Mouse (Mus musculus) CH12.LX (cell line): ENCODE data around the gene Prr13. TPM values are rescaled to one million over a fixed set of nuclear protein-coding genes. Genes with fewer than 3 reads are reported as not detected.

ENCODE experiments used
- DNase-seq: peaks from one replicate; pipeline ENCODE4 v3.0.0-alpha.2; 2013; ENCODE audit errors: extremely low read depth
- H3K27ac ChIP-seq: 2 replicates; pipeline ENCODE4 v1.5.1; 2012; ENCODE audit warnings: low read depth, mild to moderate bottlenecking, control low read depth, moderate library complexity; ENCODE audit not compliant: insufficient read depth
- H3K27me3 ChIP-seq: replicated peaks from 2 replicates; pipeline ENCODE3; 2012; ENCODE audit warnings: inconsistent platforms
- H3K36me3 ChIP-seq, 2 experiments: replicated peaks in 1 of 2; 2 replicates each; pipeline versions ENCODE3 to v1.6.1; 2012; ENCODE audit warnings: inconsistent platforms in 1 of 2, low read length in 1 of 2, mild to moderate bottlenecking in 1 of 2, mixed read lengths in 1 of 2, moderate library complexity in 1 of 2; ENCODE audit not compliant: control insufficient read depth in 1 of 2, insufficient read depth in 1 of 2
- H3K4me1 ChIP-seq, 2 experiments: 2 replicates each; pipeline ENCODE4 v1.6.1; 2012; ENCODE audit warnings: inconsistent platforms in 1 of 2, moderate library complexity in 1 of 2; ENCODE audit not compliant: insufficient read depth in 2 of 2, control insufficient read depth in 1 of 2
- H3K4me2 ChIP-seq: 2 replicates; pipeline ENCODE4 v1.6.1; 2012; ENCODE audit warnings: low read depth, mild to moderate bottlenecking, control low read depth; ENCODE audit not compliant: poor library complexity, insufficient read depth, severe bottlenecking
- H3K4me3 ChIP-seq, 3 experiments: fragments of 150-350 bp in 1 of 3; sonication (generic) in 1 of 3; replicated peaks in 1 of 3; 2 replicates each; pipeline versions ENCODE3 to v1.5.1; 2011 to 2012; ENCODE audit warnings: low read depth in 2 of 3, low read length in 2 of 3, mild to moderate bottlenecking in 2 of 3, moderate library complexity in 2 of 3, control low read depth in 1 of 3, improper control_type of control experiment in 1 of 3, inconsistent platforms in 1 of 3, mixed read lengths in 1 of 3; ENCODE audit not compliant: poor library complexity in 1 of 3
- H3K79me2 ChIP-seq: replicated peaks from 2 replicates; pipeline ENCODE4 v1.6.1; 2012; ENCODE audit warnings: mild to moderate bottlenecking, moderate library complexity; ENCODE audit not compliant: control insufficient read depth, poor library complexity, insufficient read depth, severe bottlenecking; ENCODE audit errors: extremely low read depth
- H3K9ac ChIP-seq: 2 replicates; pipeline ENCODE4 v1.6.1; 2012; ENCODE audit warnings: low read depth, mild to moderate bottlenecking, control low read depth, moderate library complexity; ENCODE audit not compliant: insufficient read depth
- H3K9me3 ChIP-seq: replicated peaks from 2 replicates; pipeline ENCODE3; 2012; ENCODE audit warnings: low read length, inconsistent platforms, mixed read lengths
- CHD2 ChIP-seq: IDR thresholded peaks from 2 replicates; pipeline ENCODE4 v1.6.1; 2011; ENCODE audit warnings: low read length, improper control_type of control experiment
- E2F4 ChIP-seq: IDR thresholded peaks from 2 replicates; pipeline ENCODE4 v1.6.1; 2011; ENCODE audit warnings: low read depth, low read length, improper control_type of control experiment; ENCODE audit not compliant: insufficient replicate concordance
- ELF1 ChIP-seq: IDR thresholded peaks from 2 replicates; pipeline ENCODE4 v1.6.1; 2014; ENCODE audit warnings: low read depth, mild to moderate bottlenecking, inconsistent platforms, low read length, improper control_type of control experiment
- EP300 ChIP-seq: IDR thresholded peaks from 2 replicates; pipeline ENCODE4 v1.6.1; 2011; ENCODE audit warnings: low read length, improper control_type of control experiment
- GABPA ChIP-seq: IDR thresholded peaks from 2 replicates; pipeline ENCODE4 v1.6.1; 2012; ENCODE audit warnings: low read depth, low read length, improper control_type of control experiment, inconsistent platforms; ENCODE audit not compliant: insufficient replicate concordance
- HCFC1 ChIP-seq: IDR thresholded peaks from 2 replicates; pipeline ENCODE4 v1.6.1; 2012; ENCODE audit warnings: low read depth, mild to moderate bottlenecking, inconsistent platforms, low read length, improper control_type of control experiment
- JUN ChIP-seq: IDR thresholded peaks from 2 replicates; pipeline ENCODE4 v1.6.1; 2011; ENCODE audit warnings: low read depth, mild to moderate bottlenecking, low read length, improper control_type of control experiment, moderate library complexity; ENCODE audit not compliant: insufficient read depth
- KAT2A ChIP-seq: IDR thresholded peaks from 2 replicates; pipeline ENCODE4 v1.6.1; 2012; ENCODE audit warnings: low read length, improper control_type of control experiment, inconsistent platforms; ENCODE audit not compliant: insufficient replicate concordance
- MAX ChIP-seq: IDR thresholded peaks from 2 replicates; pipeline ENCODE4 v1.6.1; 2011; ENCODE audit warnings: low read length, improper control_type of control experiment
- MAZ ChIP-seq: IDR thresholded peaks from 2 replicates; pipeline ENCODE4 v1.6.1; 2012; ENCODE audit warnings: low read depth, mild to moderate bottlenecking, inconsistent platforms, low read length, improper control_type of control experiment, moderate library complexity
- MEF2A ChIP-seq: IDR thresholded peaks from 2 replicates; pipeline ENCODE4 v1.6.1; 2014; ENCODE audit warnings: low read depth, mild to moderate bottlenecking, inconsistent platforms, low read length, improper control_type of control experiment, borderline replicate concordance
- MXI1 ChIP-seq: IDR thresholded peaks from 2 replicates; pipeline ENCODE4 v1.6.1; 2011; ENCODE audit warnings: mild to moderate bottlenecking, low read depth, low read length, improper control_type of control experiment
- PAX5 ChIP-seq: IDR thresholded peaks from 2 replicates; pipeline ENCODE4 v1.6.1; 2012; ENCODE audit warnings: low read length, inconsistent platforms, mixed read lengths
- POLR2A ChIP-seq: IDR thresholded peaks from 2 replicates; pipeline ENCODE4 v1.6.1; 2011; ENCODE audit warnings: low read depth, mild to moderate bottlenecking, improper control_type of control experiment, low read length
- POLR2AphosphoS2 ChIP-seq: IDR thresholded peaks from 2 replicates; pipeline ENCODE4 v1.6.1; 2011; ENCODE audit warnings: low read depth, low read length, improper control_type of control experiment
- RAD21 ChIP-seq: IDR thresholded peaks from 2 replicates; pipeline ENCODE4 v1.6.1; 2011; ENCODE audit warnings: low read depth, mild to moderate bottlenecking, low read length, improper control_type of control experiment, moderate library complexity
- RCOR1 ChIP-seq: conservative IDR thresholded peaks from 2 replicates; pipeline ENCODE4 v1.6.1; 2012; ENCODE audit warnings: low read depth, mild to moderate bottlenecking, inconsistent platforms, low read length, improper control_type of control experiment
- TCF12 ChIP-seq: IDR thresholded peaks from 2 replicates; pipeline ENCODE4 v1.6.1; 2014; ENCODE audit warnings: low read depth, mild to moderate bottlenecking, inconsistent platforms, low read length, improper control_type of control experiment
- UBTF ChIP-seq: IDR thresholded peaks from 2 replicates; pipeline ENCODE4 v1.6.1; 2012; ENCODE audit warnings: low read depth, mild to moderate bottlenecking, inconsistent platforms, low read length, improper control_type of control experiment, moderate library complexity
- USF1 ChIP-seq: IDR thresholded peaks from 2 replicates; pipeline ENCODE4 v1.6.1; 2014; ENCODE audit warnings: low read depth, mild to moderate bottlenecking, inconsistent platforms, low read length, improper control_type of control experiment
- USF2 ChIP-seq: conservative IDR thresholded peaks from 2 replicates; pipeline ENCODE4 v1.6.1; 2011; ENCODE audit warnings: low read depth, low read length, improper control_type of control experiment
- ZKSCAN1 ChIP-seq: IDR thresholded peaks from 2 replicates; pipeline ENCODE4 v1.6.1; 2012; ENCODE audit warnings: low read depth, inconsistent platforms, low read length, improper control_type of control experiment, borderline replicate concordance
- ZNF384 ChIP-seq: IDR thresholded peaks from 2 replicates; pipeline ENCODE4 v1.6.1; 2012; ENCODE audit warnings: low read depth, low read length, improper control_type of control experiment, inconsistent platforms
- dilution Hi-C: fragments of 300-500 bp; cut with MboI; formaldehyde crosslinking; loops from 2 replicates; pipeline ENCODE4 v1.14.3; 2020; ENCODE audit warnings: low sequenced_read_pairs; ENCODE audit not compliant: extremely low pct_unique_long_range_greater_than_20kb, extremely low pct_ligation_motif_present
- in situ Hi-C: fragments of 300-500 bp; cut with MboI; formaldehyde crosslinking; loops from 3 replicates; pipeline ENCODE4 v1.14.3; 2019; ENCODE audit warnings: low sequenced_read_pairs, low pct_ligation_motif_present, low pct_unique_long_range_greater_than_20kb, mixed read lengths
- polyA plus RNA-seq: library from polyadenylated mRNA; unstranded; fragments of >175 nt; gene quantifications from 2 replicates; pipeline ENCODE4 v1.2.1, GENCODE M21; 2012; ENCODE audit warnings: low read depth; ENCODE audit not compliant: insufficient read length
- total RNA-seq, 2 experiments: library from RNA; depleted of rRNA; stranded (reverse); fragments of 300-350 nt in 1 of 2; fragments of >200 nt in 1 of 2; gene quantifications; 2 replicates each; pipeline ENCODE4 v1.2.3; 2012 to 2014

Prr13 gene
- total and polyA plus RNA-seq, 3 experiments, result 32.2 to 131 (median 36.4) TPM

DNA sequence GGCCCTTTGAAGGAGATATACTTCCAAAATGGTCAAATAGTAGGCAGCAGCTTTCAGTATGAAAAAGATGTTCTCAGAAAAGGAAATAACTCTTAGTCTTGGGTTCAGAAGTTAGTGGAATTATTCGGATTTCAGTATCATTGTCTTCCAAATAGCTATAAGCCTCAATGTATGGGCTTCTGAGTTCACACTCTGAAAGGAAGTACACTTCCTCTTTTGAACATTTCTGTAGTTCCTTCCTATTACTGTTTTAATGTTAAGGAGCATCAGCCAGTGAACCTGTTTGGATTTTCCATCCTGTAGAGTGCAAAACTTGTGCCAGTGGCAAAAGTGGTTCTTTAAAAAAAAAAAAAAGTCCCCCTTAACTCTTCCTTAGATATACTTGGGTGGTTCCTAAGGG is 26.8 kb upstream of the Prr13 start:
- in situ Hi-C loops, result loop anchor here (5.0 kb wide), 1 partner anchor 40 kb away; no protein-coding TSS in a partner anchor
- no peak for TF ChIP-seq JUN
- no peak for TF ChIP-seq HCFC1
- no peak for TF ChIP-seq USF1
- no peak for TF ChIP-seq ZNF384
- no peak for TF ChIP-seq PAX5
- no peak for TF ChIP-seq ELF1
- TF ChIP-seq RAD21, result no peak
- no peak for TF ChIP-seq UBTF
- no peak for TF ChIP-seq KAT2A
- TF ChIP-seq POLR2AphosphoS2, result no peak
- no peak for TF ChIP-seq E2F4
- no peak for TF ChIP-seq POLR2A
- TF ChIP-seq MEF2A, result no peak
- no peak for TF ChIP-seq EP300
- TF ChIP-seq RCOR1, result no peak
- no peak for TF ChIP-seq TCF12
- no peak for TF ChIP-seq CHD2
- no peak for TF ChIP-seq USF2
- TF ChIP-seq MAZ, result no peak
- TF ChIP-seq MAX, result no peak
- TF ChIP-seq, all 38 proteins: peak for 0

DNA sequence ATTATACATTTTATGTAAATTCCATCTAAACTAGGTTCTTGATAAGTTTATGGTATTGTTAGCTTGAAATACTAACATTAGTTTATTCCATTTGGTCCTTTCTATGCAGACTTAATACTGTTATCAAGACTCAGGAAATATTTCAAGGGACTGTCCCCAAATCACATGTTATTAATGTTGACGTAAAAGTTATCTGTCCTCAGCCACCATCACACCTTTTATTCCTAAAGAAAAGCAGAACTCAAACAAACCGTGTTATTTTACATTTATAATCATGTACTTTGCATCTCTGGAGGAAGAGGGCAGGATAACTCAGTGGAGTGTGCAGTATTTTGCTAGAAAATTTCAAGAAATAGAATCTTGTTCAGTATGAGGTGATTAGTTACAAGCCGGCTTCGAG is 25.7 kb upstream of the Prr13 start:
- DNase-seq, result no peak
- no peaks in the 10 kb centered on the region for H3K79me2 ChIP-seq
- in situ Hi-C loops, result loop anchor here (5.0 kb wide), 1 partner anchor 41 kb away; no protein-coding TSS in a partner anchor
- H3K9ac ChIP-seq, result no peak overlapping the region
- no peaks in the 10 kb centered on the region for H3K9me3 ChIP-seq
- dilution Hi-C loops, result no loop called here
- H3K4me2 ChIP-seq, result no peak overlapping the region
- TF ChIP-seq ZKSCAN1 (no peak), MXI1 (no peak), RAD21 (no peak), UBTF (no peak), USF2 (no peak), MAX (no peak), GABPA (no peak)
- H3K36me3 ChIP-seq, result peaks cover 42 to 85% of the 10 kb centered on the region in 2 experiments
- H3K4me3 ChIP-seq, result no peak overlapping the region
- H3K4me1 ChIP-seq, result peaks cover 0 to 12% of the 10 kb centered on the region in 2 experiments; a peak in 2 of 4 replicates
- no peaks in the 10 kb centered on the region for H3K27me3 ChIP-seq
- no peak overlapping the region for H3K27ac ChIP-seq

More for the DNA sequence above, 26.8 kb upstream of the Prr13 start:
- Histone ChIP-seq H3K36me3 (peaks cover 47 to 88% of the 10 kb centered on the region in 2 experiments), H3K4me1 (peaks cover 0 to 12% of the 10 kb centered on the region in 2 experiments; a peak in 2 of 4 replicates), H3K9ac (no peak overlapping the region), H3K9me3 (no peaks in the 10 kb centered on the region), H3K79me2 (no peaks in the 10 kb centered on the region), H3K4me3 (no peak overlapping the region), H3K27ac (no peak overlapping the region), H3K4me2 (no peak overlapping the region), H3K27me3 (no peaks in the 10 kb centered on the region)
- dilution Hi-C loops, result no loop called here
- no peak for DNase-seq
